Mouse (Mus musculus) spleen, adult 2 months (tissue): ENCODE results near the gene Sarm1. TPM values are rescaled to one million over a fixed set of nuclear protein-coding genes. Genes with fewer than 3 reads are reported as not detected.

Source experiments
- DNase-seq, 2 experiments: peaks; one replicate each; pipeline versions ENCODE4 v3.0.0 to v3.0.0-alpha.2; 2012 to 2021; ENCODE audit warnings: low spot score in 2 of 2, low read depth in 1 of 2
- H3K27ac ChIP-seq: fragments of 200-500 bp; 2 replicates; pipeline ENCODE4 v1.5.1; 2012; ENCODE audit warnings: low read length, inconsistent platforms; ENCODE audit not compliant: insufficient read depth
- H3K27me3 ChIP-seq: fragments of 200-500 bp; 2 replicates; pipeline ENCODE4 v1.6.1; 2012; ENCODE audit warnings: mild to moderate bottlenecking, moderate library complexity, low read length, inconsistent platforms; ENCODE audit not compliant: control insufficient read depth, insufficient read depth
- H3K36me3 ChIP-seq: fragments of 200-500 bp; 2 replicates; pipeline ENCODE4 v1.6.1; 2012; ENCODE audit warnings: mild to moderate bottlenecking, low read length, inconsistent platforms; ENCODE audit not compliant: control insufficient read depth, insufficient read depth
- H3K4me1 ChIP-seq: fragments of 200-500 bp; 2 replicates; pipeline ENCODE4 v1.6.1; 2011; ENCODE audit warnings: inconsistent platforms; ENCODE audit not compliant: control insufficient read depth, insufficient read depth, insufficient read length
- H3K4me3 ChIP-seq: fragments of 200-500 bp; 2 replicates; pipeline ENCODE4 v1.5.1; 2011; ENCODE audit warnings: mild to moderate bottlenecking, inconsistent platforms; ENCODE audit not compliant: insufficient read depth, insufficient read length; ENCODE audit errors: extremely low read depth
- CTCF ChIP-seq: fragments of 200-500 bp; IDR thresholded peaks from 2 replicates; pipeline ENCODE4 v1.5.1; 2011; ENCODE audit warnings: mild to moderate bottlenecking, inconsistent platforms; ENCODE audit not compliant: insufficient read depth, insufficient read length, insufficient replicate concordance; ENCODE audit errors: extremely low read depth
- POLR2A ChIP-seq: fragments of 200-500 bp; IDR thresholded peaks from 2 replicates; pipeline ENCODE4 v1.6.1; 2011; ENCODE audit warnings: low read depth, low read length, inconsistent platforms
- WGBS: fragments of 180-500 bp; shearing (Covaris S2); methylation state at CpG from one replicate; pipeline ENCODE4 v1.1.7; 2018; 5-methylcytosine and 5-hydroxymethylcytosine counted together
- polyA plus RNA-seq: library from polyadenylated mRNA; depleted of rRNA; stranded (reverse); fragments of >200 nt; gene quantifications from 2 replicates; pipeline ENCODE4 v1.2.3, GENCODE M21; 2012

Sarm1 gene
- polyA plus RNA-seq, 1 experiment, result 0.51 TPM

DNA sequence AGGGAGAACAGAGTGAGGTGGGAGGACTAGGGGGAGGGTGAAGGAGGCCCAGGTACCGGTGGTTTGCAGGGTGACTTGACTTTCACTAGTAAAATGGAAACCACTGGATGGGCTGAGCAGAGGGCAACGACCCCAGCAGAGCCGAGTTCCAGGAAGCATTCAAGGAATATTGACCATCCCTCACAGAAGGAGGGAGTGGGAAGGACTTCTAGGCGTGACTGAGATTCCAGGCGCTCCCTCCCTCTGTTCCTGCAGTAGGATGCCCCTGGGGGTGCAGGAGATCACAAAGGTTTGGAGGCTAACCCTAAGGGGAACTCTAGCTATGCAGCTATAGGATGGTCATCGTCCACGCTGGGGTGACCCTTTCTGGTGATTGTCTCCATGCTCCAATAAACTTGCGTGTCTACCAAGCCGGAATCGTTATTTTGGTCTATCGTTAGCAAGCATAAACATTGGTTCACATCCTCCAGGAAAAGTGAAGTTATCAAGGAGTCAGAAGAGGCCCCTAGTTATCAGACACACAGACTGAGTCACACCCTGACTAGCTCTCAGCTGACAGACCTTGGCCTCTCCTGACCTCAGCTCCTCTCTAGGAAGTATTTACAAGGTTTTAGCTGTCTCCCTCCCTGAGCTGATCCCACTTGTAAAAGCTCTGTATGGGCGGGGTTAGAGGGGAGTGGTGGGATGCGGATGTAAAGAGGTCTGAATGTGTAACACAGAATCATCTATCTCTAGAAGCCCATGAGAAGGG lies 34.1 kb downstream of the Sarm1 start:
- Histone ChIP-seq H3K4me1 (peaks cover 3% of the 10 kb centered on the region; the same call in 1 of the 2 replicates), H3K27ac (no peak overlapping the region), H3K36me3 (no peaks in the 10 kb centered on the region), H3K4me3 (no peak overlapping the region), H3K27me3 (no peaks in the 10 kb centered on the region)
- no peak for TF ChIP-seq CTCF
- no peak for TF ChIP-seq POLR2A
- no peak for DNase-seq
- WGBS, result 76% methylated on average over 13 of the region's 13 CpGs

DNA sequence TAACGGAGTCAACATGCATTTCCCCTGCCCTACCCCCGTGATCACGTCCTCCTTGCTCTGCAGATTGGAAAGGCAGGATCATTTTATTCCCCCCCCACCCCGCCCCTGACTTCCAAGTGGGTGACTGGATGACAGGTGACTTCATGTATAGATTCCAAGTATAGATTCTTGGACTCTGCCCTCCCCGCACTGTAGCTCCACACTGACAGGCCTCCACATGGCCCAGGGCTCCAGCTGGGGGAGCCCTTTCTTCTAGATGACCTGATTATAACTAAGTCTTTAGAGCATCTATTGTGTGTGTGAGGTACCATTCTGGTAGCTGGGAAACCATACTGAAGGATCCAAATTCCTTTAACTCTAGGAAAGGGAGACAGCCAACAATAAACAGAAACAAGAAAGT lies 34.9 kb downstream of the Sarm1 start:
- TF ChIP-seq CTCF (no peak), POLR2A (no peak)
- WGBS, result 92% methylated on average over 5 of the region's 5 CpGs

DNA sequence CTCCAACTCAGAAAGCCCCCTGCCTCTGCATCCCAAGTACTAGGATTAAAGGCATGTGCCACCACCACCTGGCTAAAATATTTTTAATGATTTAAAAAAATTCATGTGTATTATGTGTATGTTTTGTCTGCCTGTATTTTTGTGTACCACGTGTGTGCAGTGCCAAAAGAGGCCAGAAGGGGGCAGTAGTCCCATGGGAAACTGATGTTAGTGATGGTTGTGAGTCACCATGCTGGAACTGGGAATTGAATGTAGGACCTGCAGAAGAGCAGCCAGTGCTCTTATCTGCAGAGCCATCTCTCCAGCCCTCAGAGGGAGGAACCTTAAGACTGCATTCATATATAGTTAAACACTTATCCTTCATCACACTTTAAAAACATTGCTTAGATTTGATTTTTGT lies 35.7 kb downstream of the Sarm1 start:
- 62% methylated on average over 1 of the region's 1 CpGs for WGBS
- H3K36me3 ChIP-seq, result no peaks in the 10 kb centered on the region

More for the DNA sequence above, 34.9 kb downstream of the Sarm1 start:
- Histone ChIP-seq H3K4me3 (no peak overlapping the region), H3K27me3 (no peaks in the 10 kb centered on the region), H3K4me1 (peaks cover 3% of the 10 kb centered on the region; the same call in 1 of the 2 replicates), H3K27ac (no peak overlapping the region), H3K36me3 (no peaks in the 10 kb centered on the region)
- no peak for DNase-seq

DNA sequence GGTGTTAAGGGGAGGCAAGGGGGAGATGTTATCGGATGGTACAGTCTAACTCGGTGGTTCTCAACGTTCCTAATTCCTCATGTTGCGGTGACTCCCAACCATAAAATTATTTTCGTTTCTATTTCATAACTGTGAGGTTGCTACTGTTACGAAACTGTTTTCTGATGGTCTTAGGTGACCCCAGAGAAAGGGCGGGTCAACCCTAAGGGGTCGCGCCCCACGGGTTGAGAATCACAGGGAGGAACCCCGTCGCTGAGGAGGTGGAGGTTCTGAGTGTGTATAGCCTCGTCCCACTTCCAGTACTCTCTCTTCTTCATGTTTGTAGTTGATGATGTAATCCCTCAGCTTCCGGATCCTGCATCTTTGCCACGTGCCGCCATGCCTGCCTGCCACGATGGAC lies 38.8 kb downstream of the Sarm1 start:
- TF ChIP-seq POLR2A (no peak), CTCF (no peak)
- Histone ChIP-seq H3K36me3 (no peaks in the 10 kb centered on the region), H3K27me3 (no peaks in the 10 kb centered on the region), H3K4me1 (no peaks in the 10 kb centered on the region), H3K27ac (no peak overlapping the region), H3K4me3 (no peak overlapping the region)
- no peak for DNase-seq
- WGBS, result 82% methylated on average over 17 of the region's 17 CpGs

More for the DNA sequence above, 35.7 kb downstream of the Sarm1 start:
- Histone ChIP-seq H3K27me3 (no peaks in the 10 kb centered on the region), H3K4me1 (peaks cover 3% of the 10 kb centered on the region; the same call in 1 of the 2 replicates), H3K27ac (no peak overlapping the region), H3K4me3 (no peak overlapping the region)
- TF ChIP-seq POLR2A (no peak), CTCF (no peak)
- no peak for DNase-seq

DNA sequence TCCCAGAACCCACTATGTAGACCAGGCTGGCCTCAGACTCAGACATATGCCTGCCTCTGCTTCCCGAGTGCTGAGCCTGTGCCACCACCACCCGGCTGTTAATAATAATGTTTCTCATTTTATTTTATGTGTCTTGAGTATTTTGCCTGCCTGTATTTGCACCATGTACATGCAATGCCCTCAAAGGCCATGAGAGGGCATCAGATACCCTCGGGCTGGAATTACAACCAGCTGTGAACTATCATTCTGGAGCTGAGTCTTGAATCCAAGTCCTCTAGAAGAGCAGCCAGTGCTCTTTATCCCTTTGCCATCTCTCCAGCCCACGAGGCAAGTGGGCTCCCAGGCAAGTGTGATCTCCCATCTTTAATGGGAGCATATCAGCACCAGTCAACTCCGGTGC lies 42.2 kb downstream of the Sarm1 start:
- no peak for TF ChIP-seq POLR2A
- TF ChIP-seq CTCF, result peak; percentile 27; the same call in 1 of the 2 replicates
- no peaks in the 10 kb centered on the region for H3K27me3 ChIP-seq
- H3K27ac ChIP-seq, result no peak overlapping the region
- WGBS, result 28% methylated on average over 5 of the region's 5 CpGs
- peak in 1 of 2 experiments; percentile 15 for DNase-seq
- no peaks in the 10 kb centered on the region for H3K4me1 ChIP-seq
- H3K36me3 ChIP-seq, result no peaks in the 10 kb centered on the region
- no peak overlapping the region for H3K4me3 ChIP-seq

DNA sequence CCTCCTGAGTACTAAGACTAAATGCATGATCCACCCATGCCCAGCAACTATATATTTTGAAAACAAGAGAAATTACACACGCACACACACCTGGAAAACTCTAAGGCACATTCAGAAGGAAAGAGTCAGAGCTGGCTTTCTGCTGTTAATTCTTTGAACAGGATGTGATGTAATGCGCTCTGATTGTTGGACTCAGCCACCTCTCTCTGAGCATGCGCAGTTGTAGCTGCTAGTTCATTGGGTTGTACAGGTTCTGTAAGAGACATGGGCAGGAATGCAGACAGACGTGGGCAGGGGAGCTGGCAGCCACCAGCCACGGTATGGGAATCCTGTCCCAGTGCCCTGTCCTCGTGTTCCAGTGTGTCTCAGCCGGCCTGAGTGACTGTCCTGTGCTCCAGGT lies 43.3 kb downstream of the Sarm1 start:
- DNase-seq, result no peak
- no peaks in the 10 kb centered on the region for H3K36me3 ChIP-seq
- no peak overlapping the region for H3K4me3 ChIP-seq
- no peaks in the 10 kb centered on the region for H3K4me1 ChIP-seq
- TF ChIP-seq CTCF (no peak), POLR2A (no peak)
- no peaks in the 10 kb centered on the region for H3K27me3 ChIP-seq
- H3K27ac ChIP-seq, result no peak overlapping the region
- WGBS, result 66% methylated on average over 7 of the region's 7 CpGs

DNA sequence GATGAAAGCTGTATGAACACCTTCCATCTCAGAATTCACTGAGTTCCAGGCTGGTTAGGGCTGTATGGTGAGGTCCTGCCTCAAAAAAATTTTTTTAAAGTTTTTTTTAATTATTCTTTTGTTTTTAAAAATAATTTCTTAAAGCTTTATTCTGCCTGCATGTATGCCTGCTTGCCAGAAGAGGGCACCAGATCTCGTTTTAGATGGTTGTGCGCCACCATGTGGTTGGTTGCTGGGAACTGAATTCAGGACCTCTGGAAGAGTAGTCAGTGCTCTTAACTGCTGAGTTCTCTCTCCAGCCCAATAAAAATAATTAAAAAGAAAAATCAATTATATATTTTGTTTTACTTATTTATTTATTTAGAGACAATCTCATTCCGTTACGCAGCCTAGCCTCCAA lies 43.9 kb downstream of the Sarm1 start:
- Histone ChIP-seq H3K4me1 (no peaks in the 10 kb centered on the region), H3K27ac (no peak overlapping the region), H3K4me3 (no peak overlapping the region), H3K36me3 (no peaks in the 10 kb centered on the region), H3K27me3 (no peaks in the 10 kb centered on the region)
- peak; percentile 78; the same call in 1 of the 2 replicates for TF ChIP-seq CTCF
- TF ChIP-seq POLR2A, result no peak
- 31% methylated on average over 4 of the region's 4 CpGs for WGBS
- DNase-seq, result peak; percentile 61
